8 mouse cellular contexts compared by ENCODE assay signal in the genomic region with DNA sequence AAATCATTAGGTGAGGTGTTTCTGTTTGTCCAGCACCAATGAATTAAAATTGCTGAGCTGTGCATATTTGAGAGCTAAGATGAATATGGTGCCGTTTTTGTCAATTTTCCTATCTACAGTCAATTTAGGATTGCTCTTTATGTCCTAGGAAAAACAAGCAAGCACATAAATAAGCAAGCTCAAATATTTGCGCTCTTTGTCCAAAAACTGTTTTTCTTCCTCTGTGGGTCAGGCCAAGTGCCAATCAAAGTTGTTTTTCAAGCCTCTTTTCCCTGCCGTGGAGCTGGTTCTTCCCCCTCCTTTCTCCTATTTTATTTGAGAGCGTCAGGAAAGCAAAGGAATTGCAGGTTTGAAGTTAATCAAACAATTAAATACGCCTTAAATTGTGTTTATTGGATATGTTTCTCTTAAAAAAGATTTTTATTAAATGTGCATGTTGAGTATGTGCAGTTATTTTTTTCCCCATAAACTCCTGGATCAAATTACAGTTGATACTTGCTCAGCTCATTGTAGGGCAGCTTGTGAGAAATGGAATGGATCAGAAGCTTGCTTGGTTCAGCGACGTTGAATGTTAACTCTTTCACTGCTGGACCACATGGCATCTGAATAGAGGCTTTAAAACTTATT. TPM values are rescaled to one million over a fixed set of nuclear protein-coding genes. Genes with fewer than 3 reads are reported as not detected.
DNase-seq lines count a peak whose midpoint lies in the region; ATAC-seq and TF ChIP-seq lines count a peak whose summit lies in the region.

No protein-coding gene starts in this region.

- DNase-seq in Patski (ENCODE audit: low read depth, low spot score): peak; percentile 19
- DNase-seq in kidney, postnatal 0 days (ENCODE audit: low spot score): peak; percentile 81
- DNase-seq in gastrocnemius, adult 8-10 months (ENCODE audit: low spot score in 2 of 2): no peak
- DNase-seq in left cerebral cortex, postnatal 10 days (ENCODE audit: extremely low spot score in 1 of 2, low spot score in 2 of 2): no peak

- no peaks in the 10 kb centered on the region for H3K36me3 ChIP-seq in erythroblast, embryonic 14.5 days (ENCODE audit: control insufficient read depth)
- H3K36me3 ChIP-seq in forebrain, embryonic 16.5 days (ENCODE audit: control insufficient read depth, insufficient read depth): no peaks in the 10 kb centered on the region
- H3K36me3 ChIP-seq in kidney, postnatal 0 days (ENCODE audit: insufficient read depth, low read length): no peaks in the 10 kb centered on the region
- no peaks in the 10 kb centered on the region for H3K36me3 ChIP-seq in midbrain, embryonic 16.5 days (ENCODE audit: control insufficient read depth, insufficient read depth, low read length)

- under 1% methylated on average over 7 of the region's 7 CpGs for WGBS in forebrain, embryonic 16.5 days
- WGBS in kidney, postnatal 0 days: under 1% methylated on average over 7 of the region's 7 CpGs
- WGBS in midbrain, embryonic 16.5 days: under 1% methylated on average over 7 of the region's 7 CpGs

- no peak for ATAC-seq in erythroblast, adult 5-6 weeks (replicated peaks; ENCODE audit: low FRiP score, poor library complexity, severe bottlenecking)
- ATAC-seq in Patski: no peak
- ATAC-seq in forebrain, embryonic 16.5 days: no peak
- ATAC-seq in kidney, postnatal 0 days (replicated peaks; ENCODE audit: low FRiP score, low read depth): no peak
- no peak for ATAC-seq in midbrain, embryonic 16.5 days

- H3K4me2 ChIP-seq in forebrain, embryonic 16.5 days (ENCODE audit: low read length): peak overlapping the region; percentile 70
- peak overlapping the region; percentile 70 for H3K4me2 ChIP-seq in kidney, postnatal 0 days (ENCODE audit: low read length)
- H3K4me2 ChIP-seq in midbrain, embryonic 16.5 days (ENCODE audit: low read length): peak overlapping the region; percentile 71

- peak overlapping the region; percentile 84 for H3K9ac ChIP-seq in forebrain, embryonic 16.5 days (replicated peaks; ENCODE audit: low read depth, low read length)
- H3K9ac ChIP-seq in kidney, postnatal 0 days (ENCODE audit: low read depth, low read length): 0 out of 2 replicates have a peak overlapping the region, but pooled peaks have one; percentile 87
- H3K9ac ChIP-seq in midbrain, embryonic 16.5 days (ENCODE audit: low read depth, low read length): peak overlapping the region; percentile 94

- H3K27me3 ChIP-seq in erythroblast, embryonic 14.5 days (ENCODE audit: control insufficient read depth): peaks cover 42% of the 10 kb centered on the region
- no peaks in the 10 kb centered on the region for H3K27me3 ChIP-seq in Patski
- H3K27me3 ChIP-seq in forebrain, embryonic 16.5 days (replicated peaks; ENCODE audit: control insufficient read depth, insufficient read depth, low read length): no peaks in the 10 kb centered on the region
- no peaks in the 10 kb centered on the region for H3K27me3 ChIP-seq in kidney, postnatal 0 days (ENCODE audit: insufficient read depth, low read length)
- H3K27me3 ChIP-seq in midbrain, embryonic 16.5 days (ENCODE audit: control insufficient read depth, insufficient read depth, low read depth, low read length): no peaks in the 10 kb centered on the region

- peaks cover 23% of the 10 kb centered on the region for H3K4me1 ChIP-seq in erythroblast, embryonic 14.5 days (ENCODE audit: control insufficient read depth)
- peaks cover 9% of the 10 kb centered on the region for H3K4me1 ChIP-seq in forebrain, embryonic 16.5 days (replicated peaks; ENCODE audit: control insufficient read depth, insufficient read depth, low read length)
- no peaks in the 10 kb centered on the region for H3K4me1 ChIP-seq in kidney, postnatal 0 days (replicated peaks; ENCODE audit: insufficient read depth, low read length)
- H3K4me1 ChIP-seq in midbrain, embryonic 16.5 days (ENCODE audit: control insufficient read depth, insufficient read depth, low read length): peaks cover 20% of the 10 kb centered on the region

- peak overlapping the region; percentile 68 for H3K4me3 ChIP-seq in erythroblast, embryonic 14.5 days (replicated peaks)
- H3K4me3 ChIP-seq in forebrain, embryonic 16.5 days (replicated peaks; ENCODE audit: low read length): peak overlapping the region; percentile 98
- peak overlapping the region; percentile 95 for H3K4me3 ChIP-seq in kidney, postnatal 0 days (replicated peaks; ENCODE audit: low read depth, low read length)
- H3K4me3 ChIP-seq in midbrain, embryonic 16.5 days (ENCODE audit: low read depth, low read length): peak overlapping the region; percentile 77

- TF ChIP-seq CTCF in Patski (IDR thresholded peaks at IDR 0.05): no peak
- TF ChIP-seq CTCF in kidney, postnatal 0 days (IDR thresholded peaks at IDR 0.05; ENCODE audit: low read depth): no peak

- H3K9me3 ChIP-seq in erythroblast, embryonic 14.5 days (ENCODE audit: control insufficient read depth, low read length): no peaks in the 10 kb centered on the region
- no peaks in the 10 kb centered on the region for H3K9me3 ChIP-seq in forebrain, embryonic 16.5 days (ENCODE audit: control insufficient read depth, low read length)
- H3K9me3 ChIP-seq in kidney, postnatal 0 days (replicated peaks; ENCODE audit: low read length): no peaks in the 10 kb centered on the region
- no peaks in the 10 kb centered on the region for H3K9me3 ChIP-seq in midbrain, embryonic 16.5 days (replicated peaks; ENCODE audit: control insufficient read depth, low read length, poor library complexity, severe bottlenecking)

- in situ Hi-C loops in Patski (cut with MboI; ENCODE audit: low pct_unique_long_range_greater_than_20kb): loop anchor here (5.0 kb wide), 1 partner anchor 220 kb away; no protein-coding TSS in a partner anchor

- peak overlapping the region; percentile 10; the same call in 1 of the 2 replicates for H3K27ac ChIP-seq in forebrain, embryonic 16.5 days (ENCODE audit: low read length)
- peak overlapping the region; percentile 98; the same call in 1 of the 2 replicates for H3K27ac ChIP-seq in kidney, postnatal 0 days
- H3K27ac ChIP-seq in midbrain, embryonic 16.5 days (ENCODE audit: low read length): peak overlapping the region; percentile 90

- CTCF ChIA-PET in Patski (lab: Charles Lee): interaction anchor here (0.6 to 2.3 kb wide), 8 partner anchors 9 to 386 kb away, joined by 3 to 10 read pairs (median 3); no protein-coding TSS in a partner anchor

- POLR2A ChIA-PET in Patski (lab: Charles Lee): interaction anchor here (0.7 to 1.6 kb wide), 4 partner anchors 11 to 217 kb away, joined by 3 read pairs; no protein-coding TSS in a partner anchor

- intact Hi-C loops in left cerebral cortex, postnatal 10 days (cut with DNase I): loop anchor here (5.0 to 10.0 kb wide), 3 partner anchors 193 to 430 kb away; no protein-coding TSS in a partner anchor

RNA-seq across cellular contexts. Expression of a gene that starts 2.6 kb away (rescaled TPM):
- 0.02 TPM in 1 of 2 replicates, not detected in the other for polyA plus RNA-seq in erythroblast, embryonic 14.5 days (2012)
- 3.1 and 3.6 TPM in 2 replicates for total RNA-seq in erythroblast, adult 5-6 weeks (2015; ENCODE audit: low replicate concordance)
- total RNA-seq in erythroblast, adult 5-6 weeks (2017; ENCODE audit: low replicate concordance): 0.68 and 2.2 TPM in 2 replicates
- 45.0 TPM for polyA plus RNA-seq in Patski (2021)
- 9.6 and 11.5 TPM in 2 replicates for polyA plus RNA-seq in forebrain, embryonic 16.5 days (2015; fragmentation: Nextera tagmentation; extraction: Ambion mirVana)
- polyA plus RNA-seq in kidney, postnatal 0 days (2015; fragmentation: Nextera tagmentation; extraction: Ambion mirVana): 12.9 and 15.2 TPM in 2 replicates
- 13.6 and 16.1 TPM in 2 replicates for polyA plus RNA-seq in midbrain, embryonic 16.5 days (2015; fragmentation: Nextera tagmentation; extraction: Ambion mirVana)
- total RNA-seq in gastrocnemius, adult 8-10 months (2022): 10 to 100 TPM; 13.9 to 20.4 (median 18.7) TPM
- 10 to 100 TPM; 90.4 to 95.2 TPM for total RNA-seq in left cerebral cortex, postnatal 10 days (2021)

Comparison
In these comparisons a context has a peak if more than half of its experiments do, and no peak if none do; other contexts are left out.
1. DNase-seq: peak in Patski (single experiment) and kidney, postnatal 0 days (single experiment); none in gastrocnemius, adult 8-10 months (0 of 2) and left cerebral cortex, postnatal 10 days (0 of 2).
2. H3K27ac ChIP-seq: peak in every context shown above with its lines; median percentile 98 in kidney, postnatal 0 days; 90 in midbrain, embryonic 16.5 days; 10 in forebrain, embryonic 16.5 days.
3. RNA of a gene that starts 2.6 kb away (polyA plus RNA-seq): 45.0 TPM in Patski (single experiment), 13.6 to 16.1 TPM in midbrain, embryonic 16.5 days, 12.9 to 15.2 TPM in kidney, postnatal 0 days and 9.6 to 11.5 TPM in forebrain, embryonic 16.5 days; 0.02 TPM in erythroblast, embryonic 14.5 days; every median in the first group is over 10 times any median in the second.
4. Peak in every context shown above with its lines, with median percentiles within 50 percentile points of each other: H3K4me3 ChIP-seq, H3K4me2 ChIP-seq and H3K9ac ChIP-seq.